Mouse (Mus musculus) mouse trophoblast stem cell (cell line): ENCODE measurements around the gene Espnl.

ENCODE experiments used
- in situ Hi-C, 2 experiments: fragments of 300-500 bp; cut with MseI, MboI; formaldehyde crosslinking; loops; 2 replicates in 1 of 2; 3 replicates in 1 of 2; pipeline ENCODE4 v1.15.1; 2025

Espnl gene

DNA sequence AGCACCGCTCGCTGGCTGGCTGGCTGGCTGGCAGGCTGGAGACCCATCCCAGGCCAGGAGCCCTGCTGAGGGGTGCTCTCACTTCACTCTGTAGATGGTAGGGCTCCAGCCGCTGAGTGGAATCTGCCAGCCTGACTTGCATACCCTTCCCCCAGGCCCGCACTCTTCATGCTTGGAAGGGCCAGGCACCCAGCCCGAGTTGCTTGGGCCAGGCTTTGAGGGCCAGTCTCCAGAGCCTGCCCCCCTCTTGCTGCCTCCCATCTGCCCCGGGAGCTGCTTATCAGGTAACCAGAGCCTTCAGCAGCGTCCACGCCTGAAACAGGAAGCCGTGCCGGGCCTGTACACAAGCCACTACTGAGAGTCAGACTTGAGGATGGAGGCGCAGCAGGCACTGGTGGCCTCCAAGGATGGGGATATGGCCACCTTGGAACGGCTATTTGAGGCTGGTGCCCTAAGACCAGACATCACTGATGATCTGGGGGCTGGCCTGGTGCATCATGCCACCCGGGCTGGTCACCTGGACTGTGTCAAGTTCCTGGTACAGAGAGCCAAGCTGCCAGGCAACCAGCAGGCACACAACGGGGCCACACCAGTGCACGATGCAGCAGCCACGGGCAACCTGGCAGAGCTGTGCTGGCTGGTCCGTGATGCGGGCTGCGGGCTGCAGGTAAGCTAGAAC lies at the start of gene Espnl:
TSS of gene Espnl (plus strand) at position 316 of the 679 bp plus-strand sequence.
- in situ Hi-C loops: no loop called here

DNA sequence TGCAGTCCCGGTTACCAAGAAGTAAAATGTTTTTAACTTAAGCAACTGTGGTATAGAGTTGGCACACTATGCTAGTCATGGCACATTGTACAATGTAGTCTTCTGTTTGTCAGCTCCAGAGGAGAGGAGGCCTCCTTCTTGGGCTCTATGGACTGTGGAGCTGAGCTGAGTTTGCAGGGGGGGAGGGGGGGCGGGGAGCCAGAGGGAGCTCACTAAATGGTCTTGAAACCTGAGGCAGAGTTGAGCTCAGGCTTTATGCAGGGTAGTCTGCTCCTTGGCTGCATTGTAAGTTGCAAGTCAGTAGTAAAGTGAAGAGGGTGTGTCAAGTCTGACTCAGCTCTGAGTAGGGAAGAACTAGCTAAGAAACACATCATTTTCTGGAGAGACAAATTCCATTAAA lies 49.6 kb upstream of the Espnl start:
- in situ Hi-C loops: no loop called here

DNA sequence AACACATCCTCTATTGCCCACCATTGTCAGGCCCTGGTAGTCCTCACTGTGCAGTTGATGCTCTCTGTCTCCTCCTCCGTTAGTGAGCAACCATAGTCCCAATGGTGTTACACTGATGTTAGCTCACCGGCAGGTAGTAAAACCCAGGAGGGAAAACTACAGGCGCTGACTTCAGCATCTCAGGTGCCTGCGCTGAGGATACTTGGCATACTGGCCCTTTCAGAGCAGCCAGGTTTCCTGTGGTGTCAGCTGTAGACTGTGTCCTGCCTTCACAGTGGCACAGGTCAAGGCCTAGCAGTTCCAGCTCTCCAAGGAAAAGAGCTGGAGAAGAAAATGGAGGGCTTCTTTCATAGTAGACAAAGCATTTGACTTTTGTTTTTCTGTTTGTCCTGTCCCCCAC lies 45.3 kb upstream of the Espnl start:
- in situ Hi-C loops: no loop called here

GRCm38 (mm10) chr1:91277480-91277879 lies 44.4 kb upstream of the Espnl start:
- in situ Hi-C loops: no loop called here

GRCm38 (mm10) chr1:91278410-91279119 lies 43.3 kb upstream of the Espnl start:
- in situ Hi-C loops: no loop called here

DNA sequence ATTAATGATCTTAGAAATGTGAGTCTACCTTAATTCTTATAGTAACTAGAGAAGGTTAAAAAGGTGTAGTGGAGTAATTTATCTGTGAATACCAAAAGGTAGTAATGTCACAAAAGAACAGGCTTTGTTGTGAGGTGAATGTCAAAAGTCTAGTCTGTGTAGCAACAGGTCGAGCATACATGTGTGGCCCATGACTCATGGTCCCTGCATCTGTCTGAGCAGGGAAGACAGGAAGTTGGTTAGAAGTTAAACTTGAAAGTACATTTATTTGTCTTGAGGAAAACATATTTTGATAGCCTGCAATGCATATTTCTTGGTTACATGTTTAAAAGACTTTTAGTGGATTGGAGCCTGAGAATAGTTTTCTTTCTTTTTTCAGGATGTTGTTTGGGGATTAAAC lies 42.7 kb upstream of the Espnl start:
- in situ Hi-C loops: no loop called here

- in situ Hi-C loops: no loop called here
These were observed 39.3 kb upstream of the Espnl start for GRCm38 (mm10) chr1:91282582-91282981.

DNA sequence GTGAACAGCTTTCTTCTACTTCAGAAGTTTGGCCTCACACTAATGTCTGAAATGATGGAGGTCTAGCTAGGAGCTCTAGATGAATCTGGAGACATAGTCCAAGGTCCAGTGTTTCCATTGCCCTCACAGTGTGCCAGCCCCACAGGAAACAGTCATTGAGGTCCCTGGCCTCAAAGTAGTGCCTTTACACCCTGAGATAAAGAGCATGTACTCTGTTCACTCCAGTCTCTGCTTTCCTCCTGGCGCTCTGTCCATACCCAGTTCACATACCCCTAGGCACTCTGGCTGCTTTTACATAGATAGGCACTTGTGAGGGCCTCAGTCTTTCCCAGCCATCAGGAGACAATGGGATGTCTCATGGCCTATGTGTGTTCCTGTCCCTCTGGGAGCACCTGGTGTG lies 32.5 kb upstream of the Espnl start:
- in situ Hi-C loops: no loop called here

GRCm38 (mm10) chr1:91292101-91292825 lies 29.6 kb upstream of the Espnl start:
- in situ Hi-C loops: no loop called here

GRCm38 (mm10) chr1:91295544-91295943 lies 26.3 kb upstream of the Espnl start:
- in situ Hi-C loops: no loop called here

DNA sequence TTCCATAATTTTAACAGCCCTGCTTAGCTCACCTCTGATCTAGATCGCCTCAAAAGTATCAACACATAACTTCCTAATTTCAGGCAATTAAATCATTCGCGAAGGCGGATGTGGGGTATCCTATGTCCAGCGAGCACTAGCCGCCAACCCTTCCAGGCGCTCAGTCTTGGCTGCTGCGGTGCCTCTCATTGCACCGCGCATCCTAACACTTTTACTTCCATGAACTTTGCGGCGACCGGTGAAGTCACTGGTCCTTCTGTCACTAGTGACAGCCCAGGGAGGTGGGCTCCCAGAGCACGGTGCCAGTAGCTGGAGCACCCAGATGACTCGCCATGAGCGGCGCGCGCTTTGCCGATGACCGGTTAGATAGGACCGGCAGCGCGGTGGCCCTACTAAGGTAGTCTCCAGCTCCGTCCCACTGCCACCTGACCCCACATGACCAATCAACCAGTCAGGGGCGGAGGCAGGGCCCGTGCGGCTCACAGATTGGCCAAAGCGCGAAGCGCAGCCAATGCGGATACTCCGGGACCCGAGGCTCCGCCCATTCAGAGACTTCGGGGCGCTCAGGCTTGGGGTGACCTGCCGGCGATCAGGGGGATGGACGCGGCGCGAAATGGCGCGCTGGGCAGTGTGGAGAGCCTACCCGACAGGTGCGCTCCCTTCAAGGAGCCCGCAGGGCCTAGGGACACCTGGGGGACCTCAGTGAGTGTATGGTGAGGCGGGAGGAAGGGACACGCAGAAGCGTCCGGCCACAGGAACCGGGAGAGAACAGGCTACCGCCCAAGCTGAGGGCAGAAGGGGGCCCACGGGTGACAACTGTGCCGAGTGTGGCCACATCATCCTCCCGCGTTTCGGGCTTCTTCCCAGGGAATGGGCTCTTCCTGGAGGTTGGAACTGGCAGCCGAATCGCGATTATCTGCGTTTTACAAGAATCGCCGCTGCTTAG lies 23.8 kb upstream of the Espnl start, which contains the start of gene Scly:
TSS of gene Scly (plus strand) at position 540 of the 946 bp plus-strand sequence.
- in situ Hi-C loops: no loop called here

DNA sequence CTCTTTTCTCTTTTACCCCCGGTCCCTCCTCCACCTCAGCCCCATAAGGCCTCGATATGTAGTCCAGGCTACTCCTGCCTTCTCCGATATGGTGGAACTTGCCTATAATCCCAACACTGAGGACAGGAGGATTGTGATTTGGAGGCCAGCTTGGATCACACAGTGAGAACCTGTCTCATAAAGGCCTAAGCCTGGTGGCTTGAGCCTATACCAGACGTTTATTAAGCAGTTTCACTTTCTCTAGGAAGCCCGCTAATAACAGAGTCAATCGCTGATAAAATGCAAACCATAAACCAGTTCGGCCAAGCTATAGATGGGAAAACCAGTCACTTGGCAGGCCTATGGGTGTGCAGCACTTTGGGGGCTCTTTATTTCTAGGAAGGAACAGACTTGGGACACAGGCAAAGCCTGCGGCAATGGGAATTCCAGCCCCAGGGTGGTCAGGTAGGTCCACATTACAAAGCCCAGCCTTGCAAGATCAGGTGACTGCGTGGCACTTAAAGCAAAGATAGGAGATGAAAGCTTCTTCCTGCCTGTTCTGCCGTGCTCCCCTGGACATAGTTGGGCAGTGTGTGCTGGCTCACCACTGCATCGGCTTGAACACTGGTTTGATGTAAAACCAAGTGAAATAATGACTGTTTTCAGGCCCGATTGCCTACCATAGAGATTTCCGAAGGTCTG lies 22.7 kb upstream of the Espnl start:
- in situ Hi-C loops: no loop called here

- in situ Hi-C loops: no loop called here
These were observed 22.0 kb upstream of the Espnl start for GRCm38 (mm10) chr1:91299707-91300426.

DNA sequence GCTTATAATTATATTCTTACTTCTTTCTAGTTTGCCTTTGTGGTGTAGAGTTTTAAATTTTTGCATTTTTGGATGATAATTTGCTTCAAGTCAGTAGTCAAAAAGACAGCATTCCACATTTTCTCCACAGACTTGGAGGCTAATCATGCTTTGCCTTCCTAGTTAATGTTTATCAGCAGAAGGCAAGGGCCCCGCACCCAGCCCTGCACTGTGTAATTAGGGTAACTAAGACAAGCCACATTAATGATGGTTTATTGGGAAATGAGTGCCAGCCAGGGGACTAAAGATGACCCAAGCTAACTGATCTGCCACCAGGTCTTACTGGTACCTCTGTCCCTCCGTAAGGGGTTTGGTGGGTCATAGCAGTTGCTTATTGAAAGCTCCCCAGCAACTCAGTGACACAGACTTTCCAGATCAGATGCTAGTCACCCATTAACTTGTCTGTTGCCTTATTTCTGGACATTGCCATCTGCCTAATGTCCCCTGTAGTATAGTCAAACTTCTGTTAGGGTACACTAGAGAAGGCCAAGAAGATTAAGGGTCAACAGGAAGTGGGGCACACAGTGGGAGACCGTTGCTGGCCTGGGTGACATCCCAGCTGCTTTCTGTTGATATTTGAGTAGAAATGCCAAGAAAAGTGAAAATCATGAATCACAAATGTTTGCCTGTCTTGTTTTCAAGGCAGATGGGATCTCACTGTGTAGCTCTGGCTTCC lies 20.5 kb upstream of the Espnl start:
- in situ Hi-C loops: no loop called here

GRCm38 (mm10) chr1:91302021-91302420 lies 19.9 kb upstream of the Espnl start:
- in situ Hi-C loops: no loop called here

GRCm38 (mm10) chr1:91304621-91305020 lies 17.3 kb upstream of the Espnl start:
- in situ Hi-C loops: no loop called here

- in situ Hi-C loops: no loop called here
These were observed 12.3 kb upstream of the Espnl start for GRCm38 (mm10) chr1:91309366-91310085.

DNA sequence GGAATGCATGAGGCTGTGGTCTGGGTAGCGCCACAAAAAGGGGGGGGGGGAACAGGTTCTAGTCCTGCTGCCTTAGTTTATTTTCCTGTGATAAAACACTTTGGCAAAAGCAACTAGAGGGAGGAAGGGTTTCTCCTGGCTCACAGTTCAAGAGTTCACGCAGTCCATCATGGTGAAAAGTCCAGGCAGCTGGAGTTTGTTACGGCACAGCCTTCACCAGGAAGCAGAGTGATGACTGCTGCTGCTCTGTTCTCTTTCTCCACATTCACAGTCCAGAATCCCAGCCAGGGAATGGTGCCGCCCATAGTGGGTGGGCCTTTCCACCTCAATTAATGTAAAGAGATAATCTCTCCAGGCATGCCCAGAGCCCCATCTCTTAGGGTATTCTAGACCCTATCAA lies 9.6 kb upstream of the Espnl start:
- in situ Hi-C loops: no loop called here

DNA sequence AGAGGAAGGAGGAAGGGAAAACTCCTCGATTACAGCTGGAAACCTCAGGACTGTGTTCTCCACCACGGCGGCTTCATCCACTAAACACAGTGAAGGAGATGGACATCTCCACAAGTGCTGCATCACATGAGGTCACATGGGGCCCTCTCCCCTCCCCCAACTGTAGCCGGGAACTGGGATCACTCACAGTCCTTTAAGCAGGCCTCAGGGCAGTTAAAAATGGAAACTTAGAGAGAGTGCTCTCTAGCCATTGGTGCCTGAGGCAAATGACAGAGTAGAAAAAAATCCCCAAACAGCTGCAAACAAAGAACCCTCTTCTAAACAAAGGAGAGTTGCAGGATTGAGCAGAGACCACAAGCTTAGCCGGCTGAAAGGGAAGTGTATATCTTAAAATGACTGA lies 8.6 kb upstream of the Espnl start:
- in situ Hi-C loops: no loop called here
